Mouse (Mus musculus): ENCODE results near the gene Vsir.

The Vsir gene

DNA sequence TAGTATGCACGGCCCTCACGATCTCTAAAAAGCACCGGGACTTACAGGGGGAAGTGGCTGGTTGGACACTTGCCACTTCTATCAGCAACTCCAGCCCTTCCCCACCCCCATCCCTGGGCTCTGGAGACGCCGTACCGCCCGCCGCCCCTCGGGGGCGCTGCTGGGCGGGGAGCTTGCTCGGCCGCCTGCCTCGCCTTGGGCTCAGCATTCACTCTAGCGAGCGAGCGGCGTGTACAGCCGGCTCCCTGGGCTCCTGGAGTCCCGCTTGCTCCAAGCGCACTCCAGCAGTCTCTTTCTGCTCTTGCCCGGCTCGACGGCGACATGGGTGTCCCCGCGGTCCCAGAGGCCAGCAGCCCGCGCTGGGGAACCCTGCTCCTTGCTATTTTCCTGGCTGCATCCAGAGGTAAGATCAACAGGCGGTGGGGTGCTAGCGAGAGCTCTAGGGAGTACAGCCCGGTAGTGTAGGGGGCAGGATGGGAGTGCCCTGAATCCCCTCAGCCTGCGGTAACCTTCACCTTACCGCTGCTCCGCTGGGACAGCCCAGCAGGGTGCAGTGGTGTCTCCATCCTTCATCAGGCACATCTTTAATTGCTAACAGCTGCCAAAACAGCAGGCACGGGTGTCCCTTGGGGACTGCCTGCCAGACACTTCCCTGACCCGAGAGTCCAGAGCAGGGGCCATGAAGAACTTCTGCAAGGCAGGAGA, at the start of gene Vsir:
TSS of gene Vsir (plus strand) at position 151 of the 705 bp plus-strand sequence.
- peak; percentile 89 for DNase-seq (ENCODE audit: extremely low spot score)

DNA sequence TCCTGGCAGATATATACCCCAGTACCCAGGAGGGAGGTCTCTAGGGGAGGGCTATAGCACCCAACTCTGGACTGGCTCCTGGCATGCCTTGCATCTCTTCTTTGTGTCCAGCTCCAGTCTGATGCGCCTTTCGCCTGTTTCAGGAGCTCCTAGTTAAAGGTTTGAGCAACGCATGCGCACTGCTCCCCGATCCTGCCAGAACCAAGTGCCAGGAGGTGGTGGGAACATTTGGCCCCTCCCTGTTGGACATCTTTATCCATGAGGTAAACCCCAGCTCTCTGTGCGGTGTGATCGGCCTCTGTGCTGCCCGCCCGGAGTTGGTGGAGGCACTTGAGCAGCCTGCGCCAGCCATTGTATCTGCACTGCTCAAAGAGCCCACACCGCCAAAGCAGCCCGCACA, 47.0 kb upstream of the Vsir start:
- no peak for DNase-seq (ENCODE audit: extremely low spot score)

DNA sequence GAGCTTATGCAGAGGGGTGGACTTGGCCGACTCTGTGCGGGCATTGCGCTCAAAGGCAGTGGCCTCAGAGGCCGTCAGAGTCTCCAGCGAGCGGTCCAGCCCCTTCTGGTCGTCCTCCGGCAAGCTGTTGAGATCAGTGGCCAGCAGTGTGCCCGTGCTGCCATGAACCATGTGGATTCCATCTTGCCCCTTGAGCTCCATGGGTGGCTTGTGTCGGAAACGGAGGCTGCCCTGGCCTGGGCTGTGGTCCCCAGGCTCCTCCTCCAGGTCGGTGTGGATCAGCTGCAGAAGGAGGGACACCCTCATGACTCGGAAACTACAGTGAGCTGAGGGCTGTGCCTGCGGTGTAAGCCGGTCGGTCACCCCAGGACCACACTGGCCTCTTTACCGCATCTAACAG, 43.2 kb upstream of the Vsir start:
- no peak for DNase-seq (ENCODE audit: extremely low spot score)

DNA sequence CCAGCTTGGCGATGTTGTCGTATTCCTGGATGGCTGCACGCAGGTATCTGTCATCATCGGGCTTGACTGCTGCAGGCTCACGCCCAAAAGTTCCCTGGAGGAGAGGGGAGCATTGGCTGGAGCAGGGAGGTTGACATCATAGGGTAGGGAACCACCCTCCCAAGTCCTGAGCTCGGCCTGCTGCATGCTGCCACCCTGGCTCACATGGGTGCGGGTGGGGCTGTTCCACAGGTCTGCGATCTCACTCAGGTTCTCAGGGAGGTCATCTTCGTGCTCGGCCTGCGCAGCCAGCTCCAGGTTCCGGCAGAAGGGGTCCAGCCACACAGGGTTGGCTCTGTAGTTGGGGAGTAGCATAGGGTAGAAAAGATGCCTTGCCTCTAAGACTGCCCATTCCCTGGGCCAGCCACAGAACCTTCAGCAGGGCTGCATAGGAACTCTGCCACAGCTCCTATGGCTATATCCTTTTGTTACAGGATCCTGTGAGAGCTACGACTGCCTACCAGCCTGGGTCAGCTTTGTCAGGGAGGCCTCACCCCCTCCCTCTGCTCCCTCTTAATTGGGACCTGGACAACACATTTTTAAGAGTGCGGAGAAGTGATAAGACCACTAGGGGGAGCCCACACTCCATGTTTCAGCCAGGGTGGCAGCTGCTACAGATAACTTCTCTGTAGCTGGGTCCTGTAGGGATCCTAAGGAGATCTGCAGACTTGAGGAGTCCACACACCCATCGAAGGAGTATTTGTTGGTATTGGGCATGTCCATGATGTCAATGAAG, 41.6 kb upstream of the Vsir start:
- DNase-seq (ENCODE audit: extremely low spot score): peak; percentile 81

DNA sequence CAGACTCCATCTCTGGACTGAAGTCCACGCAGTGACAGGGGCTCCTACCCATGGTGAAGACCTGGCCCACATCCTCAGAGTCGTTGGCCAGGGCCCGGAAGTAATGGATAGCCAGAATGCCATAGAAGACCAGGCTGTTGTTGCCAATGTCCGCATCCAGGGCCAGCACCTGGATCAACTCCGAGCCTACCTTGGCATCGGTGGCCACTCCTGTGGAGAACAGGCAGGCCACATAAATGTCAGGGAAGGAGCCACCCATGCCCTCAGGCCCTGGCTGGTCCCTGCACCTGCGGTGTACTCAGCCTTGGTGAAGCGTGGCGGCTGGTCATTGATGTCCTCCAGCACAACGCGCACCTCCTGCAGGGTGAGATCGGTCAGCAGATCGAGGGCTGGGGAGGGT, 36.0 kb upstream of the Vsir start:
- DNase-seq (ENCODE audit: extremely low spot score): no peak

DNA sequence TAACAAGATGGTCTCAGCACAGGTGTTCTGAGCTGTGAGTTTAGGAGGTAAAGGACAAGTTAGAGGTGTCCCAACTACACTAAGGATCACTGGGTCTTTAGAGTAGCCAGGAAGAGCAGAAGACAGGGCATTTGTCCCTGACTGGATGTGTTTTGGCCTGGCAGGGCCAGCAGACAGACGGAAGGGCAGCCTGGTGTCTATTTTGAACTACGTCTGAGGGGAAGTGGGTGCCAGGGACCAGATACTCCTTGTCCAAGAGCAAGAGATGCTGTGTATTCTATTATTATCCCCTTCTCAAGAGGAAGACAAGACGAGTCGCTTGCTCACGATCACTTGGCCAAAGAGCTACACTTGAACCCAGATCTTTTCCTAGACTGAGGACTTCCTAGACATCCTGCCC, 33.0 kb upstream of the Vsir start:
- DNase-seq (ENCODE audit: extremely low spot score): no peak

DNA sequence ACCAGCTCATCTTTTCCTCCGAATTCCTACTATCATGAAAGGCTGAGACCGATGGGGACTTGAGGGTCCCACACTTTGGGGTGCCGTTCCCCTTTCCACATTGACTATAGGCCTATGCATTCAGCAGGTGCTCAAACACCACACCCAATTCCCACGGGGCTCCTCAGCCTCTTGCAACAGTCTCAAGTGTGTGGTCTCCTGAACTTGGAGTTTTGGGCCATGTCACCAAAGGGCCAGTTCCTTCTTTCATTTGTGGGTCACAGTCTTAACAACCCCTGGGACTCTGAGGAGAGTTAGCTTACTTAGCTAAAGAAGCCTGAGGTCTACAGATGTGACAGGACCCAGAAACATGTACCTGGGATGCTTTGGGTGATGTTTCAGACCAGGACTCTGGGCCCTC, 30.5 kb upstream of the Vsir start:
- DNase-seq (ENCODE audit: extremely low spot score): no peak

DNA sequence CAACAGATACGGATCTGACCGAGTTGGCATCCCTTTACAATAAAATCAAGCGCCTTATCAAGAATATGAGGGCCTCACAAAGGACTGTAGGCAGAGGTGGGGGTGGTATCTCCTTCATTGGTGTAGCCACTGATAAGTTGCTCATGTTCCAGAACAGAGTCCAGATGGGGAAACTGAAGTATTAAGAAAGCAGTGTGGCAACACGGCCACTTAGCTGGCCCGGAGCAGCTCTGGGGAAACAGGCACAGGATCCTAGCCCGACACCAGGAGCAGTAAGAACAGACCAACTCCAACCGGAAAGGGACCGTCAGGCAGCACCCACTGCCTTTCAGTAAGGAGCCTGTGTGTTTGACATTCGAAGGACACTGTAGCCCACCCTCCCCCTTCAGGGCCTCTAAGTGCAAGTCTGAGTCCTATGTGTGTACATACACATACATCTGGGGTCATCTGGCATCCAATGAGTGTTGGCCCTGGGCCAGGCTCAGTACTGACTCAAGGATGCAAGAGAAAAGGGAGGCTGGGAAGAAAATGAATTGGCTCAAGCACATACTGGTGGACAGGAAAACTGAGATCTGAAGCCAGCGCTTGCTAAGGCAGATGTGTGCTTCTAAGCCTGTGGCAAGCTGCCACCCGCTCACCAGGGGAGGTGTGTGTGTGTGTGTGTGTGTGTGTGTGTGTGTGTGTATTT, 17.5 kb upstream of the Vsir start:
- DNase-seq (ENCODE audit: extremely low spot score): no peak

DNA sequence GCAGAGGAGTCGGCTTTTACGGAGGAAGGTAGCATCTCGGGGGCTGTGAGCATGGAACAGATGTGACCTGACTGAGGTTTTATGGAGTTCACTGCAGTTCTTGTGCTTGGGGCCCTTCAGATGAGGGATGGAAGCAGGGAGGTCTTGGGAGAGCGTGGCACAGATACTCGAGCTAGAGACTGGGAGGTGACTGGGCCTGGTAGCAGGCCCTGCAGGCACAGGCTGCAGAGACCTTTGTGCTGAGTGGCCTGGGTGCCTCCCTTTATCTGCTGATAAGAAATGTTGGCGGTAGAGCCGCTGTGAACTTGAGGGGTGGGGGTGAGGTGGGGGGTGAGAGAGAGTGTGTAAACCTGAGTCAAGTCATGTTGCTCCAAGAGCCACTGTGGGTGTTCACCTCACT, 12.1 kb upstream of the Vsir start:
- DNase-seq (ENCODE audit: extremely low spot score): no peak

DNA sequence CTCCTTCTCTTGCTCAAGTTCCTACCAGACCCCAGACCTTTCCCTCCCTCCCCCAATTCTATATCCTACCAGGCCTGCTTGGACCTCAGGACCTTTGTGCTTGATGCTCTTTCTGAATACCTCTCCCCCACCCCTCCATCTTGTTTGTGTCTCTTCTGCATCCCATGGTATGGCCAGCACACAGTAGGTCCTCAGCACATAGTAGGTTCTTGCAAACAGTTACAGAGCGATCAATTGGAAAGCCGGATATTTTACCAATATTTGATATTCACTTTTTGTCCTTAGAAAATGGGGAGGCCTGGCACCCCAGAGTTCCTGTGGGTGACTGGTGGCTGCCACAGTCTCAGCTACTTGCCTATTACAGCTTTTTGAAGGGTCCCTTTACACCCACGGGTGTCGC, 11.6 kb upstream of the Vsir start:
- no peak for DNase-seq (ENCODE audit: extremely low spot score)

DNA sequence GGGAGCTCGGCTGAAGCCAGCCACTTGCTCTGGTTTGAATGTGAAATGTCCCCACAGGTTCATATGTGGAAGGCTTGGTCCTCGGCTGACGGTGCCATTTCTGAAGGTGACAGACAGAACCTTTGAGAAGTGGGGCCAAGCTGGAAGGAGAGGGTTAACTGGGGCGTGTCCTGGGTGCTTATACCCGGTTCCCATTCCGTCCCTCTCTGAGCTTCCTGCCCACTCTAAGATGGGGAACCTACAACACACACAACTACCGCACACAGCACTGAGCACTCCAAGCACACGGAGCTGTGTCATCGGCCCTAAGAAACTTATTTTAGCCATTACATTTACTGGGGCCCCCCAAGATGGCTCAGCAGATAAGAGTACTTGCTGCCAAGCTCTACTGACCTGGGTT, 5.1 kb upstream of the Vsir start:
- DNase-seq (ENCODE audit: extremely low spot score): no peak

DNA sequence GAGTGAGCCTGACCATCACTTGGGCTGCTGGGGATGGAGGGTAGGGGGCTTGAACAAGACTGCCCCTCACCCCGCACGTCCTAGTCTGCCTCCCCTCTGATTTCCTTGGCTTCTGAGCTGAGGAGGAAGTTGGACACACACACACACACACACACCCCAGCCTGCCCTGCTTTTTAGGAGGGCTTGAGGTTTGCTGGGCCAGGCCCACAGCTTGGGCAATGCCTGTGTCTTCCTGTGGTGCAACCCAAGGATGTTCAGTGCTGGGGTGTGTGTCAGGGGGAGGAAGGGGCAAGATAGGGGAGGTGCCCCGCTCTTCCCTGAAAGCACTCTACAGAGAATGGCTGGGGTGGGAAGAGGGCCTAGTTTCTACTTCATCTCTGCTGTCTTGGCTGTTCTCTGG, 2.5 kb upstream of the Vsir start:
- DNase-seq (ENCODE audit: extremely low spot score): no peak

DNA sequence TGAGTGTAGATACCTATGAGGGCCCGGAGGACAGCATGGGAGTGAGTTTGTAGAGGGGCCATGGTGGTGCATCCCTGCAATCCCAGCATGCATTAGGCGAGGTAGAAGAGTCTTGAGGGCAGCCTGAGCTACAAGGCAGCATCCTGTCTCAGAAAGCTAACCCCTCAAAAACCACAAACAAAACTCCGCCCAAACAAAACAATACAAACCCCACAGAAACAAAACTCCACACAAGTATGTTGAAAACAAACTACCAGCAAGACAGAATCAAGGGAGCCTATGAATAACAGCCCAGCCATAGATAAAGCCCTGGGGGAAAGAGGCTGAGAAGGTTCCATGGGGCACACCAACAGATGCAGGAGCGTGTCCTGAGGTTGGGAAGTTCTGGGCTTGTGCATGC, 595 bp upstream of the Vsir start:
- DNase-seq (ENCODE audit: extremely low spot score): no peak

DNA sequence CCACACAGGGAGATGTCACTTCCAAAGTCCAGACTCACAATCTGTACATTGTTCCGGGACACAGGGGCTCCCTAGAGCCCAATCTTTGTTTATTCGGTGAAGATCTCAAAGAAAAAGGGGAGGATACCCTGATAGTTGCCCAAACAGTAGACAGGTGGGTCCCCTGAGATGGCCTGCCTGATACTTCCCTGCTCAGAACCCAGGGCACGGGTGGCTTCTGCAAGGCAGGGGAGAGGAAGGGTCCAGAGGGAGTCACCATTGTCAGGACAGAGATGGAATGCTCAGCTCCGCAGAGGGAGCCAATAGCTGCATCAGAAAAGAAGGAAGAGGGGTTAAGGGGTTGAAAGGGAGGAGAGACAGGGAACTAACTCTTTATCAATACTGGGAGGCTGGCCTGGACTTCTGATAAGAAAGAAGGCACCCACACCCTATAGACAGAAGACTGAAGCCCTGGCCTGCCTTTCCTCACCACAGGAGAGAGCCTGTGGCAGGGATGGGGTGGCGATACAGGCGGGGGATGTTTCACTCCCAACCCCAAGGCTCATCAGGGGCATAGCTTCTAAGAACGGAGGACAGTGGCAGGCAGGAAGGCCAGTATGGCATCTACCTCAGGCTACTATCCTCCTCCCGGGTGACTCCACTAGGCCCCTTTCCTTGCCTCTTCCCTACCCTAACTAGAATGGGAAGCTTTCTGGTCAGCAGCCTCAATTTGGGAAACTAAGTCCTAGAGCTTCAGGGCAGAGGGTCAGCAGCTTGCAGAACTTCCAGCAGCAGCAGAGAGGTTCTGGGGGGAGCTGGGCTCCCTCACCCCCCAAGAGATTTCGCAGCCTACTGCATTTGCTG, 1.3 kb downstream of the Vsir start:
- no peak for DNase-seq (ENCODE audit: extremely low spot score)

DNA sequence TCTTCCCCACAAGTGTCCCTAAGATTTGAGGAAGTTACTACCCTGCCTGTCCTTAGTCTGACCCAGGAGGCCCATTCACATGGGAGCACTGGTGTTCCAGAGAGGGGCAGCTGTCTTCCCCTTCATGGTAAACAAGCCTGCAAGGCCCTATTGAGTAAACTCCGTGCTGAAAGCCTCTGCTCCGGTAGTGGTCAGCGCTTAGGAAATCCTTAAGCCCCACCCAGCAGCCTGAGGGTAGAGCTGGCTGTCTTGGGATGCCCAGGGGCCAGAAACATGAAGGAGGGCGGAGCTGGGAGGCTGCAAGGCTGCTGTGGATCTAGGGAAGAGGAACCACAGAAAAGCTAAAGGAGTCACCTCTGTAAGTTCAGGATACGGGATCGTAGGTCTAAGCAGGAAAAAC, 2.4 kb downstream of the Vsir start:
- DNase-seq (ENCODE audit: extremely low spot score): no peak

DNA sequence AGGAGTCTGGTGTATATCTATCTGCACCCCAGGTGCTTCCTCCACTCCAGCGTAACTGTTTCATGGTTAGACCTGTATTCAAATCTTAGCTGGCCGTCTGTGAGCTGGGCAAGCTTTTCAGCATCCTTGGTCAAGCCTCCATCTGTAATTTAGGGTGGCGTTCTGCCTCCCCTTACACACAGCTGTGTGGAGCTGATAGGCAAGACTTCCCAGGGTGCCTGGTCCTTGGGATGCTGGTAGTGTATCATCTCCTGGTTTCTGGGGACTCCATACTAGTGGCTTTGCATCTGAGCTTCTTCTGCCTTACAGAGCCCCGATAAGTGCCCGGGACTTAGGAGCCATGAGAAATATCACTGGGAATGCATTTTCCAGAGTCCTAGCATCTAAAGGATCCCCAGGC, 3.0 kb downstream of the Vsir start:
- DNase-seq (ENCODE audit: extremely low spot score): no peak

DNA sequence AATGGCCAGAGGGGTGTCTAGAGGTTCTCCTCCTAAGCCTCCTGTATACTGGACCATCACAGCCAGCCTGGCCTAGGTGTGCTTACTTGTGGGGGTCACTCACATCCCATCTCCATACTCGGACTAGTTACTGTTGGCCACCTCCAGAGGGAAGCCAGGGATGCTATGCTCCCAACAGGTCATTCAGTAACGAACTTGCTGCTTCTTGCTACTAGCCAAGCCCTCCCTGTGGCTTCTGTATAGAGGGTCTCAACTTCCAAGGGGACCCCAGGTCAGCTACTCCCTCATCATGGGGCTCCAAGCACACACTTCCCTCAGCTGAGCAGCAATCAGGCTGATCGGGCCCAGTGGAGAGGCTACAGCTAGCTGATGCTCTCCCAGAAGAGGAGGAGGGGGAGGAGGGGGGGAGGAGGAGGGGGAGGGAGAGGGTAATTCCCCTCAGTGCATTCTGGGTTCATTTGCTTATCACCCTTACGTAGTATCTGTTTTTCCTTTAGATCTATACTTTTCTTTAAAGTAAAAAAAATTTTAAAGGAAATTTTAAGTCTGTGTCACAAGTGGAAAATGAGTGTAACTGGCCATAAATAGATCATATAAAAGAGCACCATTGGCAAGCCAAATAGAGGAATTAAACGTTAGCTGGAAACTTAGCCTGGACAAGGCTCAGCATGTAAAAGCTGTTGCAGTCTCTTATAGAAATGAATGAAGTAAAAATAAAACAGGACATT, 3.6 kb downstream of the Vsir start:
- no peak for DNase-seq (ENCODE audit: extremely low spot score)

DNA sequence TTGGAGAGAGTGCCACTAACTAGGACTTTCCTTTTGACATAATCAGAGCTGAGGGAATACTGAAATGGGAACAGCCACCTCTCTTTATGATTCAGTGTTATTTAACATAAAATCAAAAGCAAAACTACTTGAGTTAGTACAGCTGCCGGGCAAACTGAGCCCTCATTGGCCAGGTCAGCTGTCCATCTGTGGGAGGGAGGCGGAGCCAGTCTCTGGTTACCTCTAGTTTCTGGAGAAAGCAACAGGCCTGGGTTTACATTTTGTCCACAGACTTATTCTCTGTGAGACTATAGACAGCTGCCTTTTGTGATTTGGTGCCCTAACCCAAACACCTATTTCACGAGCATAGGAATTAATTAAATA, 4.1 kb downstream of the Vsir start:
- DNase-seq (ENCODE audit: extremely low spot score): peak; percentile 84

DNA sequence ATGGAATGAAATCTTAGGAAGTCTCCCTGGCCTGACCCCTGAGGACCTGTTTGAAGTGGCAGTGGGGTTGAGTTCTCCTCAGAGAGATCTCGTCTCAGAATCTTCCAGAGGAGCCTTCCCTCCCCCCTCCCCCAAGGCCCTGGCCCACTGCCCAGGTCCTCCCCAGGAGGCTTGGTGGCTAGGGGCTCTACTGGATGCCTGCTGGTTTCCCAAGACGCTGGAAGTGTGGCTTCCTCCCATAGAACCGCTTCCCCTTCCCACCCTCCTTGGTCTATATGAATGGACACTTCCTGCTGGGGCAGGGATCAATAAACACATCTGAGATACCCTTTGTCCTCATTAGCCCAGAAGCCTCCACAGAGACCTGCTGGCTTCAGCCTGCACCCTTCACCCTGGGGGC, 4.6 kb downstream of the Vsir start:
- no peak for DNase-seq (ENCODE audit: extremely low spot score)

DNA sequence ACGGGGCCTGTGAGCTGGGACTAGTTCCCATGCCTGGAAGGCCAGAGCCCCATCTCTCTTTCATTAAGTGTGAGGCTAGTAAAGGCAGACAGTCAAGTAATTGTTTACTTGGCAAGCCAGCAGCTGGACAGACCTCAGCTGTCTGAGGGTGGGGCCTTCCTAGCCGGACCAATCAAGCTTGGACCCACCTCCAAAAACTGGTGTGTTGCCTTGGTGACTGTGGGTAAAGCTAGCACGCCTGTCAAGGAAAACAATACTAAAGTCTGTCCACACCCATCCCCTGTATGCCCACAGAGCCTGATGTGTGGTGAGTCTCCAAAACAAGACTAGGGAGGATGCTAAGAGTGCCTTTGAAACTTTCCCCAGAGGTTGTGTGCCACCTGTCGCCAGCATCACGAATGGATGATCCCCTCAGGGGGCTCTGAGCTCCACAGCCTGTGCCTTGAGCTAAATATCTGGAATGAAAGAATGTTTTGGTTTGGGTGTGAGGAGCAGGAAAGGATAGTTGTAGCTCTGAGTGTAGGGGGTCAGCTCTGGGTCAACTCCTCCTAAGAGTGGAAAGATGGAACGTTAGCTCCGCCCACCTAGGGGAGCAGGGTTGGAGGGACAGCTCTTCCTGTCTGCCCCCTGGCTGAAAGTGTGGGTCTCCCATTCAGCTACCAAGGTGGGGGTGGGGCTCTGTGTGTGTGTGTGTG, 5.3 kb downstream of the Vsir start:
- DNase-seq (ENCODE audit: extremely low spot score): peak; percentile 70

Measured in embryo, embryonic 9.5 days (tissue).